Mouse (Mus musculus): ENCODE data around the gene Slc30a2. TPM values are rescaled to one million over a fixed set of nuclear protein-coding genes. Genes with fewer than 3 reads are reported as not detected.
"Not testable (repeated sequence)": the region's sequence is repeated elsewhere in the genome, so short reads cannot be mapped to it uniquely, and the experiment has no call there.

Gene Slc30a2
- total RNA-seq, 2 experiments from 2014 or later = 0.29 to 0.66 TPM

GRCm38 (mm10) chr4:134359649-134360048, 16.7 kb downstream of the Slc30a2 start:
- DNase-seq = no peak

- no peak for DNase-seq
Measured at GRCm38 (mm10) chr4:134361215-134361614, 18.2 kb downstream of the Slc30a2 start.

- DNase-seq = no peak
Measured at GRCm38 (mm10) chr4:134362124-134362523, 19.1 kb downstream of the Slc30a2 start.

- DNase-seq = no peak
Measured at GRCm38 (mm10) chr4:134362586-134362985, 19.6 kb downstream of the Slc30a2 start.

GRCm38 (mm10) chr4:134365280-134365679, 22.3 kb downstream of the Slc30a2 start:
- no peak for DNase-seq

GRCm38 (mm10) chr4:134370649-134371221, 27.8 kb downstream of the Slc30a2 start:
- DNase-seq = no peak

- peak; percentile 30 for DNase-seq
Measured at GRCm38 (mm10) chr4:134371316-134371855, 28.4 kb downstream of the Slc30a2 start.

GRCm38 (mm10) chr4:134372294-134372747, 29.3 kb downstream of the Slc30a2 start:
- peak; percentile 82 for DNase-seq

GRCm38 (mm10) chr4:134373295-134373694, 30.3 kb downstream of the Slc30a2 start:
- DNase-seq = no peak

GRCm38 (mm10) chr4:134374306-134374705, 31.3 kb downstream of the Slc30a2 start:
- no peak for DNase-seq

GRCm38 (mm10) chr4:134378089-134378615, 35.2 kb downstream of the Slc30a2 start:
- DNase-seq = no peak

GRCm38 (mm10) chr4:134379510-134379909, 36.5 kb downstream of the Slc30a2 start:
- no peak for DNase-seq

- not testable (repeated sequence) for DNase-seq
Measured at GRCm38 (mm10) chr4:134383750-134384149, 40.8 kb downstream of the Slc30a2 start, which contains the start of gene Extl1. TSS of gene Extl1 (minus strand) at chr4:134383850.

- DNase-seq = no peak
Measured at GRCm38 (mm10) chr4:134387268-134387667, 44.3 kb downstream of the Slc30a2 start.

- DNase-seq = peak; percentile 74
Measured at GRCm38 (mm10) chr4:134388397-134388796, 45.4 kb downstream of the Slc30a2 start.

GRCm38 (mm10) chr4:134391636-134392035, 48.7 kb downstream of the Slc30a2 start:
- DNase-seq = no peak

- DNase-seq = no peak
Measured at GRCm38 (mm10) chr4:134392595-134392994, 49.6 kb downstream of the Slc30a2 start.

- DNase-seq = no peak
Measured at GRCm38 (mm10) chr4:134393026-134393425, 50.0 kb downstream of the Slc30a2 start.

GRCm38 (mm10) chr4:134395142-134395541, 52.2 kb downstream of the Slc30a2 start:
- DNase-seq = no peak

- peak; percentile 86 for DNase-seq
Measured at GRCm38 (mm10) chr4:134395977-134396825, 53.2 kb downstream of the Slc30a2 start, which contains the start of gene Pafah2. TSS of gene Pafah2 (plus strand) at chr4:134396320.

- peak; percentile 43 for DNase-seq
Measured at GRCm38 (mm10) chr4:134397121-134397520, 54.1 kb downstream of the Slc30a2 start.

- DNase-seq = no peak
Measured at GRCm38 (mm10) chr4:134397732-134398131, 54.8 kb downstream of the Slc30a2 start.

GRCm38 (mm10) chr4:134400206-134400605, 57.2 kb downstream of the Slc30a2 start:
- DNase-seq = no peak
